Mouse (Mus musculus): ENCODE data around the gene Mxd3.

Mxd3 gene

DNA sequence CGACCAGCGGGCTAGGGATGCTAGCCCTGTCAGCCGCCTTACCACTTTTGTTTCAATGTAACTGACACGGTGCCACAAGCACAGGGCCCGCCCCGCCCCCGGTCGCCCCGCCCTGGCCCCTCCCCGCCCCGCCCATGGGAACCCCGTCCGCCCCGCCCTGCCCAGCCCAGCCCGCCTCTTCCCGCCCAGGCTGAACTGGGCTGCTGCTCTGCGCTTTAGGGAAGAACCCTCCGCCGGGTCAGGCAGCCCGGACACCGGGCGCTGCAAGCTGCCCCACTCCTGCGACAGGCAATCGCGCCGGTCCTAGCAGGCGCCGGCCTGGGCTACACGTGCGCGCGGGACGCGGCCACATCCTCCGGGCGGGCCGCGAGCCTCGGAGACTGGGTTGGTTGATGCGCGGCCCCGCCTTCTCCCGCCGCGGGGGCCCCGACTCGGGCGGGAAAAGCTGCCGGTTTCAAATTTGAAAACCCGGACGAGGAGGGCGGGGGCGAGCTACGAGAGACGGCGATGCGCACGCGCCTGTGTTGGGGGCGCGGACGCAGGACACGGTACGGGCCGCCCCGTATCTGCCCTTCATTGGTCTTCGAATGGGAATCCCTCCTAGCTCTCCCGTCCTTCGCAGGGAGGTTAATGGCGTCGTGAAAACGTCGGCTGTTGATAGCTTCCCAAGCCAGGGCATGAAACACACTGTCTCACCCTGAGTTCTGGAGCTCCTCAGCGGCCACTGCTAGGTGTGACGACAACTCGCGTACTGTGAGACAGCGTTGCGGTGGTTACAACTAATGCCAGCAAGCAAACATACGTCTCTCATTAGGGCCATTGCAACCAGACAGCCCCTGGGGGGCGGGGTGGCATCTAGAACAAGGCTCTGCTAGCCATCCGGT is at the start of gene Mxd3:
Mxd3 (minus strand) TSS at position 141 of the 884 bp plus-strand sequence.
- peak; percentile 95 for DNase-seq (ENCODE audit: inconsistent ontology term)

DNA sequence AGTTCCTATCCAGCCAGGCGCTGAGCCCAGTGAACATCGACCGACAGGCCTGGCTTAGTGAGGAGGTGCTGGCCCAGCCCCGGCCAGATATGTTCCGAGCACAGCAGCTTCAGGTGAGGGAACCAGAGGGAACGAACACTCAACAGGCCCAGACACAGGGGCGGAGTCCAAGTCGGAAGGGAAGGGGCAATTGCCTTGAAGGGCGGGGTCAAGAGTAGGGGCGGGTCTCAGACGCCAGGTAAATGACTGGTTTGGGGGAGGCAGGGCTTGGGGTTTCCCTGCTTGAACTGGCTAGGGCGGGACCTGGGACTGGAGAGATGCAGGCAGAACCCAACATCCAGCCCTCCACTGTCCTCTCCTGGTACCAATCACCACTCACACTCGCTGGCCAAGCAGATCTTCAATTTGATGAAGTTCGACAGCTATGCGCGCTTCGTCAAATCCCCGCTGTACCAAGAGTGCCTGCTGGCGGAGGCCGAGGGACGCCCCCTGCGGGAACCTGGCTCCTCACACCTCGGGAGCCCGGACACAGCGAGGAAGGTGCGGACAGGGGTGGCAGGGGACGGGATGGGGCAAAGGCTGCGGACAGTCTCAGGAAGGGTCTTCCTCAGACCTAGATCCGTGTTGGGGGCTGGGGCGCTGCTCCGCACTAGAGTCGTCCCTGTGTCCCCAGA is 49.4 kb upstream of the Mxd3 start:
- DNase-seq (ENCODE audit: inconsistent ontology term): no peak

DNA sequence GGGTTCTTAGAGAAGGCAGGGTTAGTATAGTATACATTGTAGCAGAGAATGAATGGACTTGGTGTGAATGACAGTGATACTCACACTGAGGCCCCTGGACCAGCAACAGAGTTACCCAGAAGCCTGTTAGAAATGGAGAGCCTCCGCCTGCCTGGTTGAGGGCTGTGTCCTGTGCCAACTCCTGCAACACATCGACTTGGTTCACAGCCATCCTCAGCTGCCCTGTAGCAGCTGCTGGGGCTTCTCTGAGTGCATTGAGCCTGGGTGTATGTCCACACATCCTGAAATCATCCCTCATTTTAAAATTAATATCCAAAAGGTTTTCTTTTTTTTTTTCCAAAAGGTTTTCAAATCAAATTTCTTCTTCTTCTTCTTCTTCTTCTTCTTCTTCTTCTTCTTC is 46.3 kb upstream of the Mxd3 start:
- DNase-seq (ENCODE audit: inconsistent ontology term): no peak

DNA sequence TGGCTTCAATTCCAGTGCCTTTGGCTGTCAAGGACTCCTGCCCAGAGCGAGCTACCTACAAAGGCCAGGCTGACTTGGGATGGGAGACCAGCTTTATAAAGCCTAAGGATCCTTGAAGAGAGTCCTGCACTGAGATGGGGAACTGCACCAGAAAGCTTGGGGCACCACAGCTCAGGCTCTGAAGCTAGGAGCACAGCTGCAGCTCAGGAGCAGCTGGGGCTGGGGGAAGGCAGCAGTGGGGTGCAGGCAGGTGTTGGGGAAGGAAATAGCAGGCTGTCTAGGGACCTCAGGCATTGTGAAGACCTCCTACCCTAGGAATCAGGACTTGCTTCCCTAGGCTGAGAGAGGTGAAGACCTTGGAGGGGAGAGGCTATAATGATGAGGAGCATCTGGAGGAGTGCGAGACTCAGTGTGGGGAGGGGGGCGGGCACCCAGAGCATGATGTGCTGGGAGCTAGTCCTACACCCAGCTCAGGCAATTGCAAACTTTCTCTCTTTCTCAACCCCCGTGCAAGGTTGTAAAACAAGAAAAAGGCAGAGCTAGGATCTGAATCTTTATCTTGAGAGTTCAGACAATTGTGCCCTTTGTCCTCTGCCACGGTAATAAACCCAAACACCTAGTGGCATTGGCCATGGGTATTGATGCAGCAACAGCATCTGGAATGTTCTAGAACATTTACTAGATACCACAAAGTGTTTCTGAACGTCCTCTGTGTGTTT is 44.7 kb upstream of the Mxd3 start:
- no peak for DNase-seq (ENCODE audit: inconsistent ontology term)

DNA sequence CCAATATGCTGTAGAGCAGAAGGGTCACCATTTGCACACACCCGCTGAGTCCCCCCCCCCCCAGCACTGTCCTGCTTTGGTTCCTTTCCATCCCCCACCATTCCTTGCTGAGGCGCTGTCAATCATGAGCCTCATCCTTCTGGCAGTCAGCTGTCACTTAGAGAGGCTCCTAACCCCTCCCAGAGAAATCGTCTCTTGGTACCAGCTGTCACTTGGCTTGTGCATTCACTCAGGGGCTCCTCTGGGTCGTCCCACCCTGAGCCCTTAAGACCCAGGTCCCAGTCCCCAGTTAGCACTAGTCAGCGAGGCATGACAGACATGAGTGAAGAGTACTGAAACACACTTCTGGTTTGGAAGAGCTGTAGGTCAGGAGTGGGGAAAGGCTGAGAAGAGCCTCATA is 42.1 kb upstream of the Mxd3 start:
- no peak for DNase-seq (ENCODE audit: inconsistent ontology term)

DNA sequence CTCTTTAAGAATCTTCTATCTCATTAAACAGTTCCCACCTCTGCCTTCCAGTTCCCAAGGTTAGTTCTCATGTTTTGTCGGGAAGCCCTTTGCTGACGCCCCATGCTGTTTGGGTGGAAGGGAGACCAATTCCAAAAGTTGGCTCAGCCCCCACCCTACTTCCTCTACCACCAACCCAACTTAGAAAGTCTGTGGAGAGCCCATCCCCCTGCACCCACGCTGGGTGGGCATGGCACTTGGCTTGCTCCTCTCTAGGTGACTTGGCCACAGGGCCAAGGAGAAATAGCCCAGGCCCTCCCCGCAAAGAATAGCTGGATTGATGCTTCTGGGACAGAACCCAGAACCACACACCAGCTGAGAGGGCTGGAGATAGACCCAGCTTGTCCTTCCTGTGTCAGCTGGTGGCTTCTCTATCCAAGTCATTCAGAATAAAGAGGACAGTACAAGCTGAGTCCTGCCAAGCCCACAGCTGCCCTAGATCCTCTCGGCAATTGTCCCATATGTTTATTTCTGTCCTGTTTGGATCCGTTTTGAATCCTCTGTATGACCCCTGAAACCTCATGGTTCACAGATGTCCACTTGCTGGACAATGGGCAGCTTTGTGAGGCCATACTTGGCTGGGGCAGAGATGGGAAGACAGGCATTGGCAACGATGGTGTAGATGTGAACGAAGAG is 41.5 kb upstream of the Mxd3 start:
- DNase-seq (ENCODE audit: inconsistent ontology term): peak; percentile 87

DNA sequence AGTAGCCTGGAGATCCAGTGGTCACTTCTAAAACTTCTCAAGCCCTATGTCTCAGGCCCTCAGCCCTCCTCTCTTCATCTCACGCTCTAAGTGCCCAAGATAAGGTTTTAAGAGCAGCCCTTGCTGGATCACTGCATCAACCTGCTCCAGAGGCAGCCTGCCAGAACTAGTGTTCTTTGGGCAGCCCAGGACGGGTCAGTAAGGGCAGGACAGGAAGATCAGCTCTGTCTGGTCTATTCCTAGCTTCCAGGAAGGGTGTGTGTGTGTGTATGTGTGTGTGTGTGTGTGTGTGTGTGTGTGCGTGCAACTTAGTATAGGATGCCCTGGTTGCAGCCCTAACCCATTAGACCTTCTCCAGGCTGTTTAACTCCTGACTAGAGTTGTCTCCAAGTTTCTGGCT is 40.6 kb upstream of the Mxd3 start:
- no peak for DNase-seq (ENCODE audit: inconsistent ontology term)

DNA sequence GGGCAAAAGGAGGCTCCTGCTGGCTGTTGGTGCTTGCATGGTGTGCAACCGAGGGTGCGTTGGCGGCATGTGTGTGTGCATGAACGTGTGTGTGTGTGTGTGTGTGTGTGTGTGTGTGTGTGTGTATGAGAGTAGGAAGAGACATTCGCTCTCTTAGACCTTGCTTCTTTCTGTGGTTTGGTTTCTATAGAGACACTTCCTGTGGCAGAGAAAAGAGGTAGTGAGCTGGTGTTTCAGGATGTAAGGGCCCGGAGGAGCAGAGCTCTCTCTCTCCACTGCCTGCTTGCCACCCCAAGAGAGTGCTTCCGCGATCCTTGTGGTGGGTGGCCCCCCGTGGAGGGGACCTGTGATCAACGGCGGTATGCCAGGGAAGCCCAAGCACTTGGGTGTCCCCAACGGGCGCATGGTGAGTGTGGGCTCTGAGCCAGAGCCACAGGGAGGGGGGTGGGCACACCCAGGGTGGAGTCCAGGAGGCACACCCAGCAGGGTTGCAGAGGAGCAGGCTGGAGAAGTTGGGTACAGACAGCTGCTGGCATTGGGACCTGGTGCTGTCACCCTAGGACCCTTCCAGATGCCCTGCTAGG is 40.0 kb upstream of the Mxd3 start, which contains the start of gene Rgs14:
Rgs14 (plus strand) TSS at position 202 of the 584 bp plus-strand sequence.
- DNase-seq (ENCODE audit: inconsistent ontology term): no peak

DNA sequence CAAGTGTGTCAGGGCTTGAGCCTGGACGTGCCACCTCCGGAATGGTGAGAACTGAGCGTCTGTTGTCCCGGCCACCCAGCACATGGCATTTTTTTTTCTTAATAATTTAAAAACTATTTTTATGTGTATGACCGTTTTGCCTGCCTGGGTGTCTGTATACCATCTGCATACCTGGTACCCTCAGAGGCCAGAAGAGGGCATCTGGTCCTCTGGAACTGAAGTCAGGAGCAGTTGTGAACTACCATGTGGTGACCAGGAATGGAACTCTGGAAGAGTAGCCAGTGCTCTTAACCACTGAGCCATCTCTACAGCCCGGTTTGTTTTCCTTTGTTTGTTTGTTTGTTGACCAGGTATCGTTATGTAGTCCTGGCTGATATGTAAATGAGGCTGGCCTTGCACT is 38.8 kb upstream of the Mxd3 start:
- no peak for DNase-seq (ENCODE audit: inconsistent ontology term)

DNA sequence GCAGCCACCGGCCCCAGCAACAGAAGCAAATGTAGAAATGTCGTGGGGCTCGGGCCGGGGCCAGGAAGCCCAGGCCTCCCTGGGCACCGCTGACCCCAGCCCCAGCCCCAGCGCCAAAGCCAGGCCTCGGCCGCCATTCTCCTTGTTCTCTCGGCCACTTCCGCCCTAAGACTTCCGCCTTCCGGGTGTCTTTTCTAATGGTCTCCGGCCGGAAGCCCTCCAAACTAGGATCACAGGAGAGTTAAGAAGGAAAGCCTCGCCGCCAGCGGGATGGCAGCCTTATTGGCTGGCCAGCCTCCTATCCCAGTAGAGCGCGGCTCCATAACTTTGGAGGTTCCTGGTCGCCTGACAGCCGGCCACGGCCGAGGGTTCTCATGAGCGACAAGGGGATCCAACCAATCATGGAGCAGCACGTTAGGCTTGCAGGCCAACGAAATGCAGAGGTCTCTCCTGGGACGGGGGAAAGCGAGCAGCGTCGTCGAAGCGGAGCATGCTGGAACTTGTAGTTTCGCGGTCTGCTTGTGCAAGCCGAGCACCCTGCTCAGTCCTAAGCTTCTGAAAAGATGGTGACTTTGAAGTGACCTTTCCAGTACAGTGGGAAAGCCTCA is 32.9 kb upstream of the Mxd3 start, which contains the start of gene Lman2:
Lman2 (minus strand) TSS at position 331 of the 608 bp plus-strand sequence.
- DNase-seq (ENCODE audit: inconsistent ontology term): peak; percentile 98

DNA sequence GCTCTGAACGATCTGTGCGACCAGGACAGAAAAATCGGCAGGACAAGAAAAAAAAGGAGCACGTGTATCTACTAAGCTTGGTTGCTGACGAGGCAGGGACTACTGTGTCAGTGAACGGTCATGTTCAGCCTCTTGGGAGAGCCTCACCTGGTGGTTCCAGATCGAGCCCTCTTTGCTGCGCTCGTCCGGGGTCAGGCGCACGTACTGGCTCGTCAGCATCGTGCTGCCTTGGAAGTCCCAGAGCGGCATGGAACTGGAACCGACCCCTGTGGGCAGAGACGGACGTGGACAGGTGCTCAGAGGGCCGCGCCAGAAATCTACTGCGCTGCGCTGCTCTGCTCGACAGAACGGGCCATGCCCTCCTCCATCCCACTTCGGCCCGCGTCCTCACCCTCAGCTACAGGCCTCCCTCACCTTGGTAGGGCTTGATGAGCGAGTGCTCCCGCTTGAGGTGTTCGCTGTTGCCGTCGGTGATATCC is 32.4 kb upstream of the Mxd3 start:
- DNase-seq (ENCODE audit: inconsistent ontology term): no peak

DNA sequence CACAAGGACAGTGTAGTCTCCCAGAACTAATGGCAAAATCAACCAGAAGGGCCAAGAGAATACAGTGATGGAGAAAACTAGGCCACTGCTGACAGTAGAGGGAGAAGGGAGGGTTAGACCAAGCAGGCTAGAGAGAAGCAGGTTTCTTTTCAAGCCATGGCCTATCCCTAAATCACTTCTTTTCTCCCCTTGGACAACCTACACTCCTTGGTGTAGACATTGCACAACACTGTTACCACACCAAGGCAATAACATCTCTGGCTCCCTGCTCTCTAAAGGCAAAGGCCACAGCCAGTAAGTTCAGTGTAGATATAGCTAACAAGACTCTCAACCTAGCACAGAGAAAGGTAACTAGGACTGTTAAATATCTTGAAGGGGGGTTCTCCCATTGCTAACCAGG is 31.5 kb upstream of the Mxd3 start:
- no peak for DNase-seq (ENCODE audit: inconsistent ontology term)

DNA sequence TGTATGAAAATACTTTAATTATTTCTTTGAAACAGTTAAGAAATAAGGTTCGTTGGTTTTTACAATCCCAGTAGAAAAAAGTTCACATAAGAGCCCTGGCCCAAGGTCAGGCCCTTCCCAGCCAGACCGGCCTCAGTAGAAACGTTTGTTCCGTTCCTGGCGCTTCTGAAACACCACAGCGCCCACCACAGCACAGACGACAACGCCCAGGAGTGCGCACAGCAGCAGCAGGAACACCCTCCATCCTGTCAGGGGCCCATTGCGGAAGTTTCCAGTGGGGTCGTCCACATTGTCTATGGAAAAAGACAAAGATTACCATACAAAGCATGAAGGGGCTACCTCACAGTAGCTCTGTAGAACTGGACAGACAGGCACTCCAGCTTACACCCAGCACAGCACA is 17.1 kb upstream of the Mxd3 start:
- no peak for DNase-seq (ENCODE audit: inconsistent ontology term)

DNA sequence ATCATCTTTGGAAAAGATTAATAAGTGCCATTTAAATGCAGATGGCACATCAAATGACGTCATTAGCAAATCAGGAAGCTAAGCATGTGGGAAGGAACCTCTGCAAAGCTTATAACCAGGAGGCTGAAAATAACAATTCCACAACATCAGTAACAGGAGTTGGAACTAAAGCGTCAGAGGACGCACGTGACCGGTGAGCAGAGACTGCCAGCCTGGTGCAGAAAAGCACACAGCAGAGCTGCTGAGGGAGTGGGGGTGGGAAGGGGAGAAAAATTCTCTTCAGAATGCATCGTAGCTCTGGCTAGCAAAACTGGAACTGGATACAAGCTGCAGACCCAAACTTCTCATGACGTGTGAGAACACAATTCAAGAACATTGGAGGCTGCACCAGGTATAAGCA is 14.7 kb upstream of the Mxd3 start:
- no peak for DNase-seq (ENCODE audit: inconsistent ontology term)

DNA sequence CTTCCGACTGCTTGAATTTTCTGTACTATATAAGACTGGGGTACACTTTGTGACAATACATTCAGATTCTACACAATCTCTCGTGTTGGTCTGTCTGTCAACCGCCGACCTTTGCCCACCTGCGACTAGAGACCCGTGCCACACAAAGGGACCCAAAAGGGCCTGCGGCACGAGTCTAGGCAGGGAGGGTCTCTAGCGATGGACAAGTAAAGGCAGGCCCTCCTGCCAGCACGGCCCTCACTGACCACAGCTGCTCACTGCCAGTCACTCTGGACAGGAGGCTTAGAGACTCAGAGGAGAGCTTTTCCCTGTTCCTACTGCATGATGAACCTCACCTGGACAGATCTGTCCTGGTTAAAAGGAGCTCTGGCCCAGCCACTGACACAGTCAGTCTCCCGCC is 12.8 kb upstream of the Mxd3 start:
- no peak for DNase-seq (ENCODE audit: inconsistent ontology term)

DNA sequence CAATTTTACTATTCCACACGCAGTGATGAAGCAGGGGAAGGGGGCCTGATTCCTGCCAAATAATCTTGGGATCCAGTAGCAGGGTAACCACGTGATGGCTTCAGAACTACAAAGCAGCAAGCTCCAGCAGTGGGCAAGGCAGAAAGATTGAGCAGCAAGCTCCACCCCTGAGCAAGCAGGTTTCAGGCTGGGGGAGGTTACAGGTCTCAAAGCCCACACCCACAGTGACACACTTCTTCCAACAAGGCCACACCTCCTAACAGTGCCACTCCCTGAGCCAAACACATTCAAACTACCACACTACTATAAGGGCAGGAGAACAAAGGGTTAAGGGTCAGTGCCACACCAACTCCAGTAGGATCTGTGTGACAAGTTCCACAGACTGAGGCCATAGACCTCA is 9.6 kb upstream of the Mxd3 start:
- DNase-seq (ENCODE audit: inconsistent ontology term): no peak

DNA sequence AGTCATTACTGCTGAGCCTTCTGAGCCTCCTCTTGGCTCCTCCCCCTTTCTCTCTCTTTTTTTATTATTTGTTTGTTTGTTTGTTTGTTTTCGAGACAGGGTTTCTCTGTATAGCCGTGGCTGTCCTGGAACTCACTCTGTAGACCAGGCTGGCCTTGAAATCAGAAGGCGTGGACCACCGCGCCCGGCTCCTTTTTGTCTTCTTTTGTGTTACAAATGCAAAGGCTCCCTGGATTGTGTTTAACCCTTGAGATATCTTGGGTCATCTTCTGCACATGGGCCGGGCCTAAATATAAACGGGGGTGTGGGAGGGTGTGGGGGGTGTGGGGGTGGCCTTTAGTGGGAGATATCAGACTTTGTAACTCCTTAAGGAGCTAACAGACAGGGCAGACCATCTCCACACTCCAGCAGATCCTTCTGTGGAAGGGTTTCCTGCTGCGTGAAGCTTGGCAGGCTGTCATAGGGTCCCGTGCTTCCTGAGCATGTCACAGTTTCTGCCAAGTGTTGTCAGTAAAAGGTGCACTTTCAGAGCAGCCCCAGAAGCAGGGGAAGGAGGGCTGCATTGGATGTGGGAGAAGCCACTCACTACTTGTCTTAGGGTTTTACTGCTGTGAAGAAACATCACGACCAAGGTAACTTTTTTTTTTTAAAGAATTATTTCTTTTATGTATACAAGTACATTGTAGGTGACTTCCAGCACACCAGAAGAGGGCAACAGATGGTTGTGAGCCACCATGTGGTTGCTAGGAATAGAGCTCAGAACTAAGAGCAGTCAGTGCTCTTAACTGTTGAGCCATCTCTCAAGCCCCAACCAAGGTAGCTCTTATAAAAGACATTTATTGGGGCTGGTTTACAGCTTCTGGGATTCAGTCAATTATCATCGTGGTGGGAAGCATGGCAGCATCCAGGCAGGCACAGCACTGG is 8.8 kb upstream of the Mxd3 start:
- DNase-seq (ENCODE audit: inconsistent ontology term): no peak

DNA sequence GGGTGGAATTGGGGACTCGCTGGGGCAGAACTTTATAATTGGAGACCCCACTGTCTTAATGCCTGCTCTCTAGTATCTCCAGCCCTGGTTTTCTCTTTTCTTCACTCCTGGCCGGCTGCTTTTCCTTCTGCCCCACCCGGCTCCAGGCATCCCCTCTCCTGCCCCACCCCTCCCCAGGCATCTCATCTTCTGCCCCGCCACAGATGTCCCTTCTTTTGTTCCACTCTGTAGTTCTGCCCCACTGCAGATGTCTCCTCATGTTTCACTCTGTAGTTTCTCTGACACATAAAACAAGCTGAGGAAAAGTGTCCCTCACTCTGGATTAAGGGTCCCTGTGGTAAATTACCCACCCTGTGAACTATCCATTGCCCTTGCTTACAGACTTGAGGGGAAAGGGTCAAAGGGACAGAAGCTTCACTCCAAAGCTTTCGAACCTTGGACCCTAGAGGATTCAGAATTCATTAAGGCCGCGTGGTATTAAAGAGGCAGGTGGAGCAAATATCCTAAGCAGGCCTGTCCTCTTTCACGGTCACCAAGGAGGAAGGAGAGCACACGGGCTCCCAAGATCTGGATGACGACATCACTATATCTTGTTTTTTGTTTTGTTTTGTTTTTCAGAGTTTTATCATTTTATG is 7.8 kb upstream of the Mxd3 start:
- DNase-seq (ENCODE audit: inconsistent ontology term): no peak

DNA sequence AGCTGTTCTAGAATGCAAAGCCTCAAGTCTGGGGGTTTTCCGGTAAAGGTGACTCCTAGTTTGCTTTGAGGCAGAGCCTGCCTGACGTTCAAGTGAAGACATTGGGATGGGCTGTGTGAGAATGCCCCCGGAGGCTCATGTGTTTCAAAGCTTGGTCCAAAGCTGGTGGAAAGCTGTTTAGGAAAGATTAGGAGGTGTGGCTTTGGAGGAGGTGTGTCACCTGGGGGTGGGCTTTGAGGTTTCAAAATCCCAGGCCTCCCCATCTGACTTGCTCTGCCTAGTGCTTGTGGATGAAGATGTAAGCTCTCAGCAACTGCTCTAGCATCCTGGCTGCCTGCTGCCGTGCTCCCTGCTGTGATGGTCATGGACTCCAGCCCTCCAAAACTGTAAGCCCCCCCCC is 6.1 kb upstream of the Mxd3 start:
- DNase-seq (ENCODE audit: inconsistent ontology term): no peak
